Mouse (Mus musculus): ENCODE data around the gene Cflar. TPM values are rescaled to one million over a fixed set of nuclear protein-coding genes. Genes with fewer than 3 reads are reported as not detected.
"Not testable (repeated sequence)": the region's sequence is repeated elsewhere in the genome, so short reads cannot be mapped to it uniquely, and the experiment has no call there.

The Cflar gene
- polyA plus RNA-seq, 1 experiment from 2014 or later: 42.5 TPM

GRCm38 (mm10) chr1:58736968-58737367 is 25.7 kb downstream of the Cflar start:
- Histone ChIP-seq H3K4me1 (replicated peaks; ENCODE audit: control insufficient read depth, insufficient read depth, low read length) (no peaks in the 10 kb centered on the region), H3K4me2 (ENCODE audit: low read depth, low read length) (no peak overlapping the region), H3K27me3 (ENCODE audit: control insufficient read depth, insufficient read depth, low read depth, low read length) (no peaks in the 10 kb centered on the region), H3K4me3 (ENCODE audit: low read length) (no peak overlapping the region), H3K9ac (ENCODE audit: low read length) (no peak overlapping the region), H3K36me3 (ENCODE audit: control insufficient read depth, insufficient read depth, low read length) (peaks cover 41% of the 10 kb centered on the region), H3K9me3 (ENCODE audit: control insufficient read depth, low read length) (no peaks in the 10 kb centered on the region), H3K27ac (ENCODE audit: low read length) (no peak overlapping the region)
- WGBS: 81% methylated on average over 22 of the region's 22 CpGs
- ATAC-seq (ENCODE audit: low read depth): no peak

- WGBS: 92% methylated on average over 7 of the region's 7 CpGs
- no peaks in the 10 kb centered on the region for H3K4me1 ChIP-seq (replicated peaks; ENCODE audit: control insufficient read depth, insufficient read depth, low read length)
These were observed 28.2 kb downstream of the Cflar start for GRCm38 (mm10) chr1:58739529-58739928.

GRCm38 (mm10) chr1:58742571-58743021 is 31.3 kb downstream of the Cflar start:
- Histone ChIP-seq H3K4me1 (replicated peaks; ENCODE audit: control insufficient read depth, insufficient read depth, low read length) (no peaks in the 10 kb centered on the region), H3K27ac (ENCODE audit: low read length) (no peak overlapping the region), H3K27me3 (ENCODE audit: control insufficient read depth, insufficient read depth, low read depth, low read length) (no peaks in the 10 kb centered on the region), H3K36me3 (ENCODE audit: control insufficient read depth, insufficient read depth, low read length) (peaks cover 59% of the 10 kb centered on the region), H3K9ac (ENCODE audit: low read length) (no peak overlapping the region), H3K9me3 (ENCODE audit: control insufficient read depth, low read length) (no peaks in the 10 kb centered on the region), H3K4me3 (ENCODE audit: low read length) (no peak overlapping the region), H3K4me2 (ENCODE audit: low read depth, low read length) (no peak overlapping the region)
- 66% methylated on average over 5 of the region's 5 CpGs for WGBS
- no peak for ATAC-seq (ENCODE audit: low read depth)

More at GRCm38 (mm10) chr1:58739529-58739928, 28.2 kb downstream of the Cflar start:
- no peak for ATAC-seq (ENCODE audit: low read depth)
- Histone ChIP-seq H3K9me3 (ENCODE audit: control insufficient read depth, low read length) (no peaks in the 10 kb centered on the region), H3K36me3 (ENCODE audit: control insufficient read depth, insufficient read depth, low read length) (peaks cover 46% of the 10 kb centered on the region), H3K4me3 (ENCODE audit: low read length) (no peak overlapping the region), H3K27me3 (ENCODE audit: control insufficient read depth, insufficient read depth, low read depth, low read length) (no peaks in the 10 kb centered on the region), H3K4me2 (ENCODE audit: low read depth, low read length) (no peak overlapping the region), H3K9ac (ENCODE audit: low read length) (no peak overlapping the region), H3K27ac (ENCODE audit: low read length) (no peak overlapping the region)

GRCm38 (mm10) chr1:58743252-58743651 is 31.9 kb downstream of the Cflar start:
- 82% methylated on average over 6 of the region's 6 CpGs for WGBS
- H3K27ac ChIP-seq (ENCODE audit: low read length): no peak overlapping the region
- no peak for ATAC-seq (ENCODE audit: low read depth)

GRCm38 (mm10) chr1:58744645-58745044 is 33.3 kb downstream of the Cflar start:
- no peak overlapping the region for H3K4me2 ChIP-seq (ENCODE audit: low read depth, low read length)
- 79% methylated on average over 7 of the region's 7 CpGs for whole genome bisulfite sequencing
- ATAC-seq (ENCODE audit: low read depth): no peak
- H3K4me1 ChIP-seq (replicated peaks; ENCODE audit: control insufficient read depth, insufficient read depth, low read length): no peaks in the 10 kb centered on the region
- no peaks in the 10 kb centered on the region for H3K27me3 ChIP-seq (ENCODE audit: control insufficient read depth, insufficient read depth, low read depth, low read length)
- no peak overlapping the region for H3K9ac ChIP-seq (ENCODE audit: low read length)
- no peak overlapping the region for H3K27ac ChIP-seq (ENCODE audit: low read length)
- no peak overlapping the region for H3K4me3 ChIP-seq (ENCODE audit: low read length)
- peaks cover 70% of the 10 kb centered on the region for H3K36me3 ChIP-seq (ENCODE audit: control insufficient read depth, insufficient read depth, low read length)
- no peaks in the 10 kb centered on the region for H3K9me3 ChIP-seq (ENCODE audit: control insufficient read depth, low read length)

More at GRCm38 (mm10) chr1:58743252-58743651, 31.9 kb downstream of the Cflar start:
- Histone ChIP-seq H3K4me1 (replicated peaks; ENCODE audit: control insufficient read depth, insufficient read depth, low read length) (no peaks in the 10 kb centered on the region), H3K9ac (ENCODE audit: low read length) (no peak overlapping the region), H3K27me3 (ENCODE audit: control insufficient read depth, insufficient read depth, low read depth, low read length) (no peaks in the 10 kb centered on the region), H3K9me3 (ENCODE audit: control insufficient read depth, low read length) (no peaks in the 10 kb centered on the region), H3K4me2 (ENCODE audit: low read depth, low read length) (no peak overlapping the region), H3K4me3 (ENCODE audit: low read length) (no peak overlapping the region), H3K36me3 (ENCODE audit: control insufficient read depth, insufficient read depth, low read length) (peaks cover 65% of the 10 kb centered on the region)

GRCm38 (mm10) chr1:58746880-58747279 is 35.6 kb downstream of the Cflar start:
- no peaks in the 10 kb centered on the region for H3K9me3 ChIP-seq (ENCODE audit: control insufficient read depth, low read length)
- ATAC-seq (ENCODE audit: low read depth): no peak
- WGBS: 77% methylated on average over 9 of the region's 9 CpGs
- H3K4me3 ChIP-seq (ENCODE audit: low read length): no peak overlapping the region
- no peak overlapping the region for H3K27ac ChIP-seq (ENCODE audit: low read length)
- H3K4me2 ChIP-seq (ENCODE audit: low read depth, low read length): no peak overlapping the region
- H3K4me1 ChIP-seq (replicated peaks; ENCODE audit: control insufficient read depth, insufficient read depth, low read length): no peaks in the 10 kb centered on the region
- no peak overlapping the region for H3K9ac ChIP-seq (ENCODE audit: low read length)
- H3K36me3 ChIP-seq (ENCODE audit: control insufficient read depth, insufficient read depth, low read length): peaks cover 58% of the 10 kb centered on the region
- H3K27me3 ChIP-seq (ENCODE audit: control insufficient read depth, insufficient read depth, low read depth, low read length): no peaks in the 10 kb centered on the region

GRCm38 (mm10) chr1:58759451-58759850 is 48.1 kb downstream of the Cflar start:
- 95% methylated on average over 3 of the region's 3 CpGs for WGBS
- Histone ChIP-seq H3K27ac (ENCODE audit: low read length) (no peak overlapping the region), H3K27me3 (ENCODE audit: control insufficient read depth, insufficient read depth, low read depth, low read length) (no peaks in the 10 kb centered on the region), H3K4me3 (ENCODE audit: low read length) (no peak overlapping the region), H3K4me2 (ENCODE audit: low read depth, low read length) (no peak overlapping the region), H3K36me3 (ENCODE audit: control insufficient read depth, insufficient read depth, low read length) (peaks cover 24% of the 10 kb centered on the region), H3K4me1 (replicated peaks; ENCODE audit: control insufficient read depth, insufficient read depth, low read length) (no peaks in the 10 kb centered on the region), H3K9me3 (ENCODE audit: control insufficient read depth, low read length) (no peaks in the 10 kb centered on the region), H3K9ac (ENCODE audit: low read length) (no peak overlapping the region)
- ATAC-seq (ENCODE audit: low read depth): no peak

GRCm38 (mm10) chr1:58760581-58760980 is 49.3 kb downstream of the Cflar start:
- no peaks in the 10 kb centered on the region for H3K4me1 ChIP-seq (replicated peaks; ENCODE audit: control insufficient read depth, insufficient read depth, low read length)
- H3K4me3 ChIP-seq (ENCODE audit: low read length): no peak overlapping the region
- no peaks in the 10 kb centered on the region for H3K27me3 ChIP-seq (ENCODE audit: control insufficient read depth, insufficient read depth, low read depth, low read length)
- H3K9me3 ChIP-seq (ENCODE audit: control insufficient read depth, low read length): no peaks in the 10 kb centered on the region
- WGBS: 68% methylated on average over 1 of the region's 1 CpGs
- H3K4me2 ChIP-seq (ENCODE audit: low read depth, low read length): no peak overlapping the region
- ATAC-seq (ENCODE audit: low read depth): no peak
- H3K27ac ChIP-seq (ENCODE audit: low read length): no peak overlapping the region
- H3K9ac ChIP-seq (ENCODE audit: low read length): no peak overlapping the region
- peaks cover 15% of the 10 kb centered on the region for H3K36me3 ChIP-seq (ENCODE audit: control insufficient read depth, insufficient read depth, low read length)

GRCm38 (mm10) chr1:58761391-58762275 is 50.3 kb downstream of the Cflar start:
- peaks cover 12% of the 10 kb centered on the region; the same call in 1 of the 2 replicates for H3K36me3 ChIP-seq (ENCODE audit: control insufficient read depth, insufficient read depth, low read length)
- not testable (repeated sequence) for H3K27ac ChIP-seq (ENCODE audit: low read length); H3K4me2 ChIP-seq (ENCODE audit: low read depth, low read length); H3K4me3 ChIP-seq (ENCODE audit: low read length); H3K27me3 ChIP-seq (ENCODE audit: control insufficient read depth, insufficient read depth, low read depth, low read length); H3K9ac ChIP-seq (ENCODE audit: low read length); H3K4me1 ChIP-seq (replicated peaks; ENCODE audit: control insufficient read depth, insufficient read depth, low read length); ATAC-seq (ENCODE audit: low read depth); H3K9me3 ChIP-seq (ENCODE audit: control insufficient read depth, low read length)
- 75% methylated on average over 5 of the region's 5 CpGs for WGBS

All from lung, embryonic 16.5 days (tissue).